Mouse (Mus musculus): ENCODE measurements around the gene Lgr6. TPM values are rescaled to one million over a fixed set of nuclear protein-coding genes. Genes with fewer than 3 reads are reported as not detected.

The Lgr6 gene
- polyA plus RNA-seq, 1 experiment, result not detected

- no peak overlapping the region for H3K27ac ChIP-seq (ENCODE audit: insufficient read depth, low read depth, low read length)
- no peaks in the 10 kb centered on the region for H3K4me1 ChIP-seq (ENCODE audit: control insufficient read depth, insufficient read depth, low read length)
- H3K4me3 ChIP-seq (ENCODE audit: insufficient read depth, low read length), result no peak overlapping the region
- TF ChIP-seq CTCF (IDR thresholded peaks at IDR 0.05; ENCODE audit: low read depth, low read length) (no peak), POLR2A (IDR thresholded peaks at IDR 0.05; ENCODE audit: borderline replicate concordance, low read depth, low read length) (no peak)
These were observed 43.8 kb downstream of the Lgr6 start for GRCm38 (mm10) chr1:135061300-135061699.

- Histone ChIP-seq H3K27ac (ENCODE audit: insufficient read depth, low read depth, low read length) (no peak overlapping the region), H3K4me1 (ENCODE audit: control insufficient read depth, insufficient read depth, low read length) (no peaks in the 10 kb centered on the region), H3K4me3 (ENCODE audit: insufficient read depth, low read length) (no peak overlapping the region)
- TF ChIP-seq CTCF (IDR thresholded peaks at IDR 0.05; ENCODE audit: low read depth, low read length) (no peak), POLR2A (IDR thresholded peaks at IDR 0.05; ENCODE audit: borderline replicate concordance, low read depth, low read length) (no peak)
These were observed 44.9 kb downstream of the Lgr6 start for GRCm38 (mm10) chr1:135060174-135060573.

- Histone ChIP-seq H3K4me1 (ENCODE audit: control insufficient read depth, insufficient read depth, low read length) (no peaks in the 10 kb centered on the region), H3K27ac (ENCODE audit: insufficient read depth, low read depth, low read length) (no peak overlapping the region), H3K4me3 (ENCODE audit: insufficient read depth, low read length) (no peak overlapping the region)
- TF ChIP-seq POLR2A (IDR thresholded peaks at IDR 0.05; ENCODE audit: borderline replicate concordance, low read depth, low read length) (no peak), CTCF (IDR thresholded peaks at IDR 0.05; ENCODE audit: low read depth, low read length) (no peak)
These were observed 48.2 kb downstream of the Lgr6 start for GRCm38 (mm10) chr1:135056901-135057300.

- Histone ChIP-seq H3K4me1 (ENCODE audit: control insufficient read depth, insufficient read depth, low read length) (no peaks in the 10 kb centered on the region), H3K4me3 (ENCODE audit: insufficient read depth, low read length) (no peak overlapping the region), H3K27ac (ENCODE audit: insufficient read depth, low read depth, low read length) (no peak overlapping the region)
- TF ChIP-seq CTCF (IDR thresholded peaks at IDR 0.05; ENCODE audit: low read depth, low read length) (no peak), POLR2A (IDR thresholded peaks at IDR 0.05; ENCODE audit: borderline replicate concordance, low read depth, low read length) (no peak)
These were observed 51.0 kb downstream of the Lgr6 start for GRCm38 (mm10) chr1:135054121-135054520.

GRCm38 (mm10) chr1:135044439-135044838 is 60.6 kb downstream of the Lgr6 start:
- Histone ChIP-seq H3K4me1 (ENCODE audit: control insufficient read depth, insufficient read depth, low read length) (no peaks in the 10 kb centered on the region), H3K4me3 (ENCODE audit: insufficient read depth, low read length) (no peak overlapping the region), H3K27ac (ENCODE audit: insufficient read depth, low read depth, low read length) (no peak overlapping the region)
- TF ChIP-seq CTCF (IDR thresholded peaks at IDR 0.05; ENCODE audit: low read depth, low read length) (no peak), POLR2A (IDR thresholded peaks at IDR 0.05; ENCODE audit: borderline replicate concordance, low read depth, low read length) (no peak)

DNA sequence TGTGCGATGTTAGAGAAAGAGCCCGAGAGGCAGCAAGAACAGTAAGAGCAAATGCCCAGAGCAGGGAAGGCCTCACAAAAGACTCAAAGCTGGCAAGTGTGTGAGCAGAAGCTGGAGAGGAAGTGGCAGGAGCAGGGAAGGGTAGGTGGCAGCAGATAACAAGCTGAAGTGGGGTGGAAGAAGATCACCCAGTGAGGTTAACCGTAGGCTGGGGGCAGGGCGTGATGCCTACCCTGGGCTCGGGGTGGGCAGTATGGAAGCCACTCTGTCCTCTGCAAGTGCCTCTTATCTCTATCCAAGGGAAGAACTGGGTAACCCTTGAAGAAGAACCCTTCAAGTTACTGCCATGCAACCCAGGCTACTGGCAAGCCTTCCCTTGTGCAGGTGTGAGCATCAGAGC is 68.8 kb downstream of the Lgr6 start:
- Histone ChIP-seq H3K27ac (ENCODE audit: insufficient read depth, low read depth, low read length) (no peak overlapping the region), H3K4me1 (ENCODE audit: control insufficient read depth, insufficient read depth, low read length) (no peaks in the 10 kb centered on the region), H3K4me3 (ENCODE audit: insufficient read depth, low read length) (no peak overlapping the region)
- TF ChIP-seq POLR2A (IDR thresholded peaks at IDR 0.05; ENCODE audit: borderline replicate concordance, low read depth, low read length) (no peak), CTCF (IDR thresholded peaks at IDR 0.05; ENCODE audit: low read depth, low read length) (no peak)

DNA sequence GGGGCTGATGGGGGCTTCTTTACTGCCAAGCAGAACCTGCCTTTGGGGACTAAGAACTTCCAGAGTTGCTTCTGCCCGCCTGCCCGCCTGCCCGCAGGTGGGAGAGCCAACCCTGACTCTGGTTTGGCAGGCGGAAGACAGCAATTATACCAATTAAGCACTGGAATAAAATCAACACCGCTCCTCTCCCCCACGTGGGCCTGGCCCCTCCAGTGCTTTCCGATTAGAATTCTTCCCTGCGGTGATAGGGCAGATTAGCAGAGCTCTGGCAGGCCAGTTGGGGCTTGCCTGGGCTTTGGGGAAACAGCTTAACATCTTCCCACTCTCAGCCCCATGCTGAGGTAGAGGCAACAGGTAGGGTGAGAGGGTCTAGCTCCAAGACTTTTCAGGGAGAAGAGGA is 72.4 kb downstream of the Lgr6 start:
- no peaks in the 10 kb centered on the region for H3K4me1 ChIP-seq (ENCODE audit: control insufficient read depth, insufficient read depth, low read length)
- TF ChIP-seq POLR2A (IDR thresholded peaks at IDR 0.05; ENCODE audit: borderline replicate concordance, low read depth, low read length), result no peak
- TF ChIP-seq CTCF (IDR thresholded peaks at IDR 0.05; ENCODE audit: low read depth, low read length), result no peak
- no peak overlapping the region for H3K4me3 ChIP-seq (ENCODE audit: insufficient read depth, low read length)
- H3K27ac ChIP-seq (ENCODE audit: insufficient read depth, low read depth, low read length), result no peak overlapping the region

DNA sequence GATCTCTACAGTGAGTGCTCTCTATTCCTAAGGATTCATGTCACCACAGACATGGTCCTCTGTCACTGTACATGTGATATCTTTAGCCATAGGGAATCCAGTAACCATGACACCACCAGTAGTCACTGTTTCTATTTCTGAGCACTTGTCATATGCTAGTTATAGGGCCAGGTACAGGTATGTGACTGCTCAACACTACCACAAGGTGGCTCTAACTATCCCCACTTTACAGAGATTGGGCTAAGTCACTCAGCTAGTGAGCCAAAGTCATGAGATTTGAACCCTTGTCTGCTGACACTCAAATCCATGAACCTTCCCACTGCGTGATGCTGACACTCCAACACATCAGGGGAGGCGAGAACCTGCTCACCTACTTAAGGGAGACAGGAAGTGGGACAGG is 75.0 kb downstream of the Lgr6 start:
- Histone ChIP-seq H3K4me1 (ENCODE audit: control insufficient read depth, insufficient read depth, low read length) (no peaks in the 10 kb centered on the region), H3K27ac (ENCODE audit: insufficient read depth, low read depth, low read length) (no peak overlapping the region), H3K4me3 (ENCODE audit: insufficient read depth, low read length) (no peak overlapping the region)
- TF ChIP-seq CTCF (IDR thresholded peaks at IDR 0.05; ENCODE audit: low read depth, low read length) (no peak), POLR2A (IDR thresholded peaks at IDR 0.05; ENCODE audit: borderline replicate concordance, low read depth, low read length) (no peak)

GRCm38 (mm10) chr1:135026275-135026674 is 78.8 kb downstream of the Lgr6 start:
- Histone ChIP-seq H3K27ac (ENCODE audit: insufficient read depth, low read depth, low read length) (no peak overlapping the region), H3K4me1 (ENCODE audit: control insufficient read depth, insufficient read depth, low read length) (no peaks in the 10 kb centered on the region), H3K4me3 (ENCODE audit: insufficient read depth, low read length) (no peak overlapping the region)
- TF ChIP-seq POLR2A (IDR thresholded peaks at IDR 0.05; ENCODE audit: borderline replicate concordance, low read depth, low read length) (no peak), CTCF (IDR thresholded peaks at IDR 0.05; ENCODE audit: low read depth, low read length) (no peak)

DNA sequence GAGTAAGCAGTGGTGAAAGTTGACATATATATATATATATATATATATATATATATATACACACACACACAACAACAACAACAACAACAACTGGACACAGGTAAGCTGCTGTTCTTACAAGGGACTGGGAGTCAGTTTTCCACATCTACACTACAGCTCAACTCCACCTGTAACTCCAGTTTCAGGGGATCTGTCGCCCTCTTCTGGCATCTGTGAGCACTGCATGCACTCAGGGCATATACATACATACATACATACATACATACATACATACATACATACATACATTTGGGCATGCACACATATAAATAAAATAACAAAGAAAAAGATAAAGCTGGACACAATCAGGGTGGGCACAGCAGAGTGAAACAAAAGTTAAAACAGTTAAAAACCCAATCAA is 81.5 kb downstream of the Lgr6 start:
- Histone ChIP-seq H3K4me3 (ENCODE audit: insufficient read depth, low read length) (no peak overlapping the region), H3K4me1 (ENCODE audit: control insufficient read depth, insufficient read depth, low read length) (no peaks in the 10 kb centered on the region), H3K27ac (ENCODE audit: insufficient read depth, low read depth, low read length) (no peak overlapping the region)
- TF ChIP-seq CTCF (IDR thresholded peaks at IDR 0.05; ENCODE audit: low read depth, low read length) (no peak), POLR2A (IDR thresholded peaks at IDR 0.05; ENCODE audit: borderline replicate concordance, low read depth, low read length) (no peak)

DNA sequence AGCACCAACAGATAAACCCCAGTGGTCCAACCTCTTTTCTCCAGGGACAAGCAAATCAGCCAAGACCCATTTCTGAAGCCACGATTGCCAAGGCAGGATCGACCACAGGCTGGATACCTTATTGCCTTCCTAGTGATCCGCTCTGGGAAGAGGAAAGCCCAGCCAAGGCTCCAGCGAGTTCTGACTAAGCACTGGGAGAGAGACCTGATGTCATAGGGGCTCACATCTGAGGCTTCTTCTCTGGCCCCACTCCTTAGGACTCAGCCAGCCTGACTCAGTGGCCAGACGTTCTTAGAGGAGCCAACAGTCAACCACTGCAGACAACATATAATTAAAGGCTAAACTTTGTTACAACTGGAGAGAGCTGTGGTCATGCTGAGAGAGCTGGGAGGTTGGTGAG is 83.1 kb downstream of the Lgr6 start:
- Histone ChIP-seq H3K4me3 (ENCODE audit: insufficient read depth, low read length) (no peak overlapping the region), H3K4me1 (ENCODE audit: control insufficient read depth, insufficient read depth, low read length) (no peaks in the 10 kb centered on the region), H3K27ac (ENCODE audit: insufficient read depth, low read depth, low read length) (no peak overlapping the region)
- no peak for TF ChIP-seq CTCF (IDR thresholded peaks at IDR 0.05; ENCODE audit: low read depth, low read length)
- TF ChIP-seq POLR2A (IDR thresholded peaks at IDR 0.05; ENCODE audit: borderline replicate concordance, low read depth, low read length), result no peak

Measured in bone marrow macrophage, adult 2 months (primary cell).